Mouse (Mus musculus) kidney, embryonic 15.5 days (tissue): Measurements from ENCODE around the gene Lrig2. TPM values are rescaled to one million over a fixed set of nuclear protein-coding genes. Genes with fewer than 3 reads are reported as not detected.
A peak's percentile ranks its signal among the peaks of the same experiment; 100 is the strongest.
"Not testable (repeated sequence)": the region's sequence is repeated elsewhere in the genome, so short reads cannot be mapped to it uniquely, and the experiment has no call there.

Source experiments
- ATAC-seq: fragments of 200-750 bp; cut with Nextera tagmentation; replicated peaks from 2 replicates; pipeline ENCODE4 v1.8.0; 2017; ENCODE audit warnings: moderate TSS enrichment; ENCODE audit not compliant: low FRiP score
- H3K27ac ChIP-seq: fragments of 300-500 bp; sonication (generic); 2 replicates; pipeline ENCODE4 v1.5.1; 2015; ENCODE audit warnings: mild to moderate bottlenecking, inconsistent platforms
- H3K27me3 ChIP-seq: fragments of 300-500 bp; sonication (generic); 2 replicates; pipeline ENCODE4 v1.6.1; 2015; ENCODE audit warnings: inconsistent platforms
- H3K36me3 ChIP-seq: fragments of 300-500 bp; sonication (generic); 2 replicates; pipeline ENCODE4 v1.6.1; 2015; ENCODE audit warnings: inconsistent platforms
- H3K4me1 ChIP-seq: fragments of 300-500 bp; sonication (generic); 2 replicates; pipeline ENCODE4 v1.6.1; 2015; ENCODE audit warnings: inconsistent platforms
- H3K4me2 ChIP-seq: fragments of 300-500 bp; sonication (generic); 2 replicates; pipeline ENCODE4 v1.6.1; 2015; ENCODE audit warnings: moderate library complexity, mild to moderate bottlenecking, inconsistent platforms
- H3K4me3 ChIP-seq: fragments of 300-500 bp; sonication (generic); replicated peaks from 2 replicates; pipeline ENCODE4 v1.5.1; 2015; ENCODE audit warnings: mild to moderate bottlenecking, inconsistent platforms
- H3K9ac ChIP-seq: fragments of 300-500 bp; sonication (generic); 2 replicates; pipeline ENCODE4 v1.6.1; 2015; ENCODE audit warnings: mild to moderate bottlenecking, inconsistent platforms
- H3K9me3 ChIP-seq: fragments of 300-500 bp; sonication (generic); replicated peaks from 2 replicates; pipeline ENCODE4 v1.6.1; 2016; ENCODE audit warnings: inconsistent platforms
- WGBS: fragments of 180-500 bp; shearing (Covaris S2); methylation state at CpG from one replicate; pipeline ENCODE4 v1.1.7; 2015; ENCODE audit warnings: mixed read lengths; 5-methylcytosine and 5-hydroxymethylcytosine counted together
- polyA plus RNA-seq: library from polyadenylated mRNA; unstranded; fragments of >200 nt; fragmentation: Nextera tagmentation; extraction: Ambion mirVana; gene quantifications from 2 replicates; pipeline ENCODE4 v1.2.1, GENCODE M21; 2015

Gene Lrig2
- polyA plus RNA-seq, 1 experiment from 2014 or later: 16.9 TPM

DNA sequence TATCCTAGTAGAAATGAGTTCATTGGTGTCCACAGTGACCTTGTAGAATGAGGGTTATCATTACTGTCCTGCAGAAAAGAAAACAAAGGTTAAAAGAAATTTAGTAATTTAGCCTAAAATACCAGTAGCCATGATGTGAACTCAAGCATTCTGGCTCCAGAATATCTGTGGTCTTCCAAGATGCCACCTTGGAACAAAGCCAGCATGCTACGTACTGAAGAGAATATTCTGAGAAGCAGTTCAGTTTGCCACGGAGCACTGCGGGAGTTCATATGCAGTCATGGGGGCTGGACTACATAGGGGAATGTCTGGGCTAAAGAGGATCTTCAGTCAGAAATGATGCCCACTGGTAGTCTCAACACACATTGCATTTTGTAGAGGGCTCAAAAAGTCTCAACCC, 67.6 kb downstream of the Lrig2 start:
- no peak for ATAC-seq
- no peak overlapping the region for H3K4me3 ChIP-seq
- peaks cover 10% of the 10 kb centered on the region for H3K4me1 ChIP-seq
- no peaks in the 10 kb centered on the region for H3K36me3 ChIP-seq
- H3K9ac ChIP-seq: no peak overlapping the region
- no peaks in the 10 kb centered on the region for H3K27me3 ChIP-seq
- H3K4me2 ChIP-seq: no peak overlapping the region
- 86% methylated on average over 3 of the region's 3 CpGs for WGBS
- no peak overlapping the region for H3K27ac ChIP-seq
- H3K9me3 ChIP-seq: no peaks in the 10 kb centered on the region

DNA sequence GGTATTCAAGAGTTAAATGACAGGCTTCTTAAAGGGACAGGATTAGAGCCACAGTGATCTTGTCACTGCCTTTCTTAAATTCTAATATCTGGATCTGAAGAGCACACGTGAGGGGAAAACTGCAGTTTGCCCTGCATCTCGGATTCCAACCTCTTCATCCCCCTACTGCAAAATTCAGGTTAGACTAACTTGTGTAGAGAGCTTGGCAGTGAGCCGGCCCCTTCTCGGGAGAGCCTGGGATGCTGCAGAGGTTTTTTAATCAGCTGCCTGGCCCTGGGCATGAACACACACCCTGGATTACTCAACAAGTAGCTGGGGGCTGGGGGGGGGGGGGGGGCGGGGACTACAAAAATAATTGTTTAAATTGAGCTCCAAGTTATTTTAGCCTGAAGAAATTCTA, 69.4 kb downstream of the Lrig2 start:
- H3K4me2 ChIP-seq: peak overlapping the region; percentile 56
- no peaks in the 10 kb centered on the region for H3K9me3 ChIP-seq
- H3K27ac ChIP-seq: no peak overlapping the region
- H3K4me1 ChIP-seq: peaks cover 14% of the 10 kb centered on the region
- no peaks in the 10 kb centered on the region for H3K36me3 ChIP-seq
- peak overlapping the region; percentile 15; the same call in 1 of the 2 replicates for H3K4me3 ChIP-seq
- WGBS: 24% methylated on average over 5 of the region's 5 CpGs
- peak overlapping the region; percentile 31; the same call in 1 of the 2 replicates for H3K9ac ChIP-seq
- no peaks in the 10 kb centered on the region for H3K27me3 ChIP-seq
- no peak for ATAC-seq

DNA sequence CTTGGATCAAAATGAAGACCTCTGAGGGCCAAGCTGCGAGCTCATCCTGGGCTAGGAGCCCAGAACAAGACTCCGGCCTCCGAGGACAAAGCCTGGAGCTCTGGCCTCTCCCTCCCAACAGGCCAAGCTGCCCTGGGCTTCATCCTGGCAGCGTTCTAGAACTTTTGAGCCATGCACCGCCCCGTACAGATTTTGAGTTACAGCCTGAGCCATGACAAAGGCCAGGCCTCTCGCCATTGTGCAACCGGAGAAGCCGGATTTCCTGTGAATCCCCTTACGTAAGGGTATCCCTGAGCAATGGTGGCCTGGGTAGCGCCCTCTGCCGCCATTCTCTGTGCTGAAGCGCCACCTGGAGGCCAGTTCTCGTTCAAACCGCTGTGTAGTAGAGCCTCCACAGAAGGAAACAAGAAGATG, 69.8 kb downstream of the Lrig2 start:
- H3K27me3 ChIP-seq: no peaks in the 10 kb centered on the region
- H3K4me1 ChIP-seq: peaks cover 14% of the 10 kb centered on the region
- peak overlapping the region; percentile 31; the same call in 1 of the 2 replicates for H3K9ac ChIP-seq
- peak overlapping the region; percentile 56 for H3K4me2 ChIP-seq
- ATAC-seq: peak; percentile 94
- H3K9me3 ChIP-seq: no peaks in the 10 kb centered on the region
- 11% methylated on average over 15 of the region's 15 CpGs for WGBS
- H3K4me3 ChIP-seq: peak overlapping the region; percentile 28
- peak overlapping the region; percentile 57; the same call in 1 of the 2 replicates for H3K27ac ChIP-seq
- H3K36me3 ChIP-seq: no peaks in the 10 kb centered on the region

DNA sequence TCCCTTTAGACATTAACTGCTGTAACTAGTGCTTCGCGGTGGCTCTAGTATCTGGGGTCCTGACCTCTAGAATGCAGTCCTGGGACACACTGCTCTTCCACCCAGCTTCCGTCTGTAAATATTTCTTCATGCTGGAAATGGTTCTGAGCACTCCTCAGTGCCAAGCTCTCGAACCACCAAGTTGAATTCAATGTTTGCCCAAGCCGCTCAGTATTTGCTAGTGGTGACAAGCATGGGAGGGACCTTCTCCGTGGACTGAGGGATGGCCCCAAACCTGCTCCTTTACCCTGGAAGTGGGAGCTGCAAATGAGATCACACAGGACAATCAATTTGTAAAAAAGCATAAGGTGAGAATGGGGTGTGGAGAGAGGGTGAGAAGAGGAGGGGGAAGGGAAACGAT, 70.3 kb downstream of the Lrig2 start:
- ATAC-seq: no peak
- Histone ChIP-seq H3K27me3 (no peaks in the 10 kb centered on the region), H3K9ac (no peak overlapping the region), H3K4me3 (0 out of 2 replicates have a peak overlapping the region, but pooled peaks have one; percentile 28), H3K36me3 (no peaks in the 10 kb centered on the region), H3K27ac (peak overlapping the region; percentile 57; the same call in 1 of the 2 replicates), H3K4me2 (peak overlapping the region; percentile 56), H3K9me3 (no peaks in the 10 kb centered on the region), H3K4me1 (peaks cover 14% of the 10 kb centered on the region)
- WGBS: 79% methylated on average over 7 of the region's 7 CpGs

DNA sequence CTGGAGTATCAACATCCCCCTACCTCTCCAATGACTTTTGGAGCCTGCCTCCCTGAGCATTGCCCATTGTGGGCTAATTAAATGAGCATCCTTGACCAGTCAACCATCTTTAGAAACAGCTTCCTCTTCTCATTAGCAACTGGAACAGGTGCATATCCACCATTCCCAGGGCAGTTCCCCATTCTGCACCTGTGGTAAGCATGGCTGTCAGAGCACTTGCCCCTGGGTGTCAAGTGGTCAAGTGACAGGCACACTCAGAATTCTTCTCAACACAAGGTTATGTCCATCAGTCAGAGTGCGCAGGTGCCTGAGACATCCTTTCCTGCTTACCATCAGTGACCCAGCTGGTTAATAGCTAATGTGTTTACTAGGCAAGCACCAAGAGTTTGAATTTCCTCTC, 72.9 kb downstream of the Lrig2 start:
- Histone ChIP-seq H3K4me1 (peaks cover 22% of the 10 kb centered on the region), H3K27ac (no peak overlapping the region), H3K9ac (no peak overlapping the region), H3K27me3 (no peaks in the 10 kb centered on the region), H3K36me3 (no peaks in the 10 kb centered on the region), H3K4me2 (no peak overlapping the region), H3K4me3 (no peak overlapping the region), H3K9me3 (no peaks in the 10 kb centered on the region)
- ATAC-seq: no peak
- 46% methylated on average over 1 of the region's 1 CpGs for WGBS

DNA sequence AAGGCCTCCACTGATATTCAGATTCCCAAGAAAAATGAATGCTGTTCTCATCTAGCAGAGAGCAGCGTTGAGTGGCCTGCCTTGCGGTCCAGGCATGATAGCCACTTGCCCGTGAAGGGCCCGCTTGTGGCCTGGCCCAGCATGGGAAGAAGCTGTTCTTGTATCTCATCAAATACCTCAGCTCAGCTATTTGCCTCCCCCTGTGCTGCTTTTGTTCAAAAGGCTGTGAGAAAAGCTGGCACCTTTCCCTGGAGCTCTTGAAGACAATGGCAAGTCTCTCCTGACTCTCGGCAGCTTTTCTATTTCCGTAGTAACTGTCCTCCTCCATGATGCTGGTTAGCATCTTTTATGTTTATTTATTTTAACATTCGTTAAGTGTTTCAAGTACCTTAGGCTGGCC, 74.1 kb downstream of the Lrig2 start:
- Histone ChIP-seq H3K4me3 (no peak overlapping the region), H3K4me2 (no peak overlapping the region), H3K27me3 (no peaks in the 10 kb centered on the region), H3K9ac (no peak overlapping the region), H3K27ac (no peak overlapping the region), H3K4me1 (peaks cover 24% of the 10 kb centered on the region), H3K36me3 (no peaks in the 10 kb centered on the region), H3K9me3 (no peaks in the 10 kb centered on the region)
- ATAC-seq: no peak
- WGBS: 82% methylated on average over 7 of the region's 7 CpGs

DNA sequence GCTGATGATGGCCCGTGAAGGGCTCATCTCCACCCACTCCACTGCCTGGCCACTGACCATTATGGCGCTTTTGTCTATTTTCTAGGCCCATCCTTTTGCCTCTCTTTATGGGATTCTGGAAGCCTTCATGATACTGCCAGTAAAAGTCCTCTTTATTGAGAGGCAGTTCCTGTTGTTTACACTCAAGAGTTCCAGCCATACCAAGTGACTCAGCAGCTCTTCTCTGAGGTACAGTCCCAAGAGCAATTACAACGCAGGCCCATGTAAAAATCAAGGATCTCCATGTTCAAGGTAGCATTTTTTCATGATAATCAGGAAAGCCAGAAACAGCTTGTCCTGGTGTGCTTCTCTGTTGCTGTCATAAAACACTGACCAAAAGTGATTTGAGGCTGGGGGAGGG, 75.8 kb downstream of the Lrig2 start:
- Histone ChIP-seq H3K4me2 (no peak overlapping the region), H3K9me3 (no peaks in the 10 kb centered on the region), H3K9ac (no peak overlapping the region), H3K4me3 (no peak overlapping the region), H3K36me3 (no peaks in the 10 kb centered on the region), H3K27me3 (no peaks in the 10 kb centered on the region), H3K27ac (no peak overlapping the region), H3K4me1 (peaks cover 31% of the 10 kb centered on the region)
- WGBS: 97% methylated on average over 3 of the region's 3 CpGs
- no peak for ATAC-seq

DNA sequence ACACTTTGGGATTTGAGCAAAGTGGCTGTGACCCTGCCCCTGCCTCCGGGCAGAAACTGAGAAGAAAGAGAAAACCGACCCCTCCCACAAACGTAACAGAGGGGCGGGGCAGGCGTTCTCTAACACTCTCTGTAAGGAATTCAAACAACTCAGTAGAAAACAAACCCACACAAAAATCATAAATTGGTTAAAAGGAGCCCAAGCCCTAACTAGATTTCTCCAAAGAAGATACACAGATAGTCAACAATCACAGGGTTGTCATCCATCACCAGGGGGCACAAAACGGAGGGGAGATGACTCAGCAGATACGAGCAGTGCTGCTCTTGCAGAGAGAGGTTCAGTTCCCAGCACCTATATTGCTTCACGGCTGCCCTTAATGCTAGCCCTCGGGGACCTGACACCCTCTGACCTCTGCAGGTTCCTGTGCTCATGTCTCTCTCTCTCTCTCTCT, 77.4 kb downstream of the Lrig2 start:
- Histone ChIP-seq H3K9me3 (no peaks in the 10 kb centered on the region), H3K4me3 (peak overlapping the region; percentile 32), H3K27ac (no peak overlapping the region), H3K9ac (peak overlapping the region; percentile 7; the same call in 1 of the 2 replicates), H3K36me3 (no peaks in the 10 kb centered on the region), H3K4me2 (peak overlapping the region; percentile 52), H3K4me1 (peaks cover 32% of the 10 kb centered on the region), H3K27me3 (no peaks in the 10 kb centered on the region)
- ATAC-seq: no peak; the same call in 1 of the 2 replicates
- WGBS: 3% methylated on average over 9 of the region's 9 CpGs

DNA sequence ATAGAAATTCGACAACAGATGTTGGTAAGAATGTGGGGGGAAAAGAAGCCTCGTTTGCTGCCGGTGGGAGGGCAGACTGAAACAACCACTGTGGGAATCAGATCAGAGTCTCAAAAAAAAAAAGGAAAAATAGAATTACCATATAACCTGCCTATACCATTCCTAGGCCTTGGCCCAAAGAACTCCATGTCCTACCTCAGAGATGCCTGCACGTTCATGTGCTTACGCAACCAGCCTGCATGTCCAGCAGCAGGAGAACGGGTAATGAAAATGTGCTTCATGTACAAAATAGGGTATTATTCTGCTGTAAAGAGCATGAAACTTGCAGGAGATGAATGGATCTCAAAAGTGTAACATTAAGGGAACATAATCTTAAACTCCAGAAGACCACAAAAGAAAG, 79.1 kb downstream of the Lrig2 start:
- Histone ChIP-seq H3K4me1 (peaks cover 28% of the 10 kb centered on the region), H3K9me3 (no peaks in the 10 kb centered on the region), H3K27me3 (no peaks in the 10 kb centered on the region), H3K27ac (no peak overlapping the region), H3K36me3 (no peaks in the 10 kb centered on the region), H3K4me3 (no peak overlapping the region), H3K9ac (no peak overlapping the region), H3K4me2 (no peak overlapping the region)
- no peak for ATAC-seq
- WGBS: 82% methylated on average over 6 of the region's 6 CpGs

DNA sequence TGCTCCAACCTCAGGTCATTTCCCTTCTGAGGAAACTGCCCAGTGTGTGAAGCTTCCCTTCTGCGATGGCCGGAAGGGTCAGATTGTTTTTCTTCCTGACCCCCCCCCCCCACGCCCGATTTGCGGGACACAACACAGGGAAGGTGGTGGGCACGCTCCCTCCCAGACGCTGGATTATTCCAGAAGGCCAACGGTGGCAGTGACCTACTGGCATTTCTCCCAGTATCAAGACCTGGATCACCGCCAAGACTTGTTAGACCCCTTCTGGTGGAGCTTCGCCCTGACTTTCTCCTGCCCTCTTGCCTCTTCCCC, 79.9 kb downstream of the Lrig2 start:
- H3K4me1 ChIP-seq: peaks cover 28% of the 10 kb centered on the region
- WGBS: 20% methylated on average over 10 of the region's 10 CpGs
- H3K27ac ChIP-seq: 0 out of 2 replicates have a peak overlapping the region, but pooled peaks have one; percentile 29
- H3K27me3 ChIP-seq: no peaks in the 10 kb centered on the region
- 0 out of 2 replicates have a peak overlapping the region, but pooled peaks have one; percentile 14 for H3K4me2 ChIP-seq
- H3K4me3 ChIP-seq: no peak overlapping the region
- no peaks in the 10 kb centered on the region for H3K9me3 ChIP-seq
- no peaks in the 10 kb centered on the region for H3K36me3 ChIP-seq
- no peak for ATAC-seq
- no peak overlapping the region for H3K9ac ChIP-seq

DNA sequence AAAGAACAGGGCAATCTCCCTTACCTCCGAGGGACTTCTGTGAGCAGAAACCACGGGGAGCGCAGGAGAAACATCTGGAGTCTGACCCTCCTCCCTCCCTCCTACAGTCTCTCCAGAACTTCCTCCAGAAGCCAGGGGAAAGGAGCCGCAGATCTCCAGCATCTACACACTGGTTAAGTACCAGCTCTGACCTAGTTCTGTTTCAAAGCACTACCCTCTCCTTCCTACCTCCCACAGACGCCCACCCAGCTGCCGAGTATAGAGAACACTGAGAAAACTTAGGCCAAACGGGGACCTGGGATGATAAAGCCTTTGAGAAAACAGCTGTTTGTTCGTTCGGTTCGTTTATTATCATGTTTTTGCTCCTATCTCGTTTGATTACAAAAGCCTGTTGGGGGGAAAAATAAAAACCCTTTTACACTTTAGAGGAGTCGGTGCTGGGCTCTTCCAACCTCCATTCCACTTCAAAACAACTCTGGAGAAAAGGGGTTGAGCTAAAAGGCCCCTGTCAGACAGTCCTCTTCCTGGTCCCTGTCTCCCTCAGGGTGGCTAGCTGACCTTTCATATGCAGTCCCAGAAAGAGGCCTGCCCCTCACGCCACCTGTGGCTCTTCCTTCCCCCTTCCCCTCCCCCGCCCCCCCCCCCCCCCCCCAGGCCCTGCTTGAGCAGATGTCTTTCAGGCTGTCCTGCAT, 80.4 kb downstream of the Lrig2 start:
- 0 out of 2 replicates have a peak overlapping the region, but pooled peaks have one; percentile 14 for H3K4me2 ChIP-seq
- no peak overlapping the region for H3K4me3 ChIP-seq
- peak; percentile 66; the same call in 1 of the 2 replicates for ATAC-seq
- peak overlapping the region; percentile 67 for H3K27ac ChIP-seq
- H3K27me3 ChIP-seq: no peaks in the 10 kb centered on the region
- H3K4me1 ChIP-seq: peaks cover 28% of the 10 kb centered on the region
- no peak overlapping the region for H3K9ac ChIP-seq
- no peaks in the 10 kb centered on the region for H3K9me3 ChIP-seq
- H3K36me3 ChIP-seq: no peaks in the 10 kb centered on the region
- WGBS: 14% methylated on average over 13 of the region's 14 CpGs

DNA sequence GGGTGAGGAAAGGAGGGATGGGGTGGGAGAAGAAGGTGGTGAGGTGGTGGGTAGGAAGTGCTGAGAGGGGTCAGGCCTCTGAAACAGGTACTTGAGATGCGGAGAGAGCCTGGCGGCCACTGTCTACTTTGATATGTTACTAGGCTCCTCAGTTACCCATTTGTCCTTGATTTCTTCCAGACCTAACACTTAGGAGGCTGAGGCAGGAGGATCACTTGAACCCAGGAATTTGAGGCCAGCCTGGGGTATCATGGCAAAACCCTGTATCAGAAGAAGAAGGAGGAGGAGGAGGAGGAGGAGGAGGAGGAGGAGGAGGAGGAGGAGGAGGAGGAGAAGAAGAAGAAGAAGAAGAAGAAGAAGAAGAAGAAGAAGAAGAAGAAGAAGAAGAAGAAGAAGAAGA, 84.4 kb downstream of the Lrig2 start:
- not testable (repeated sequence) for H3K4me3 ChIP-seq, H3K36me3 ChIP-seq, ATAC-seq, H3K27me3 ChIP-seq, H3K9ac ChIP-seq, H3K9me3 ChIP-seq, H3K4me2 ChIP-seq, H3K27ac ChIP-seq
- 100% methylated on average over 2 of the region's 2 CpGs for WGBS
- H3K4me1 ChIP-seq: peaks cover 32% of the 10 kb centered on the region
